Mouse (Mus musculus) erythroblast, embryonic 14.5 days (primary cell): ENCODE measurements around the gene Gjc3. TPM values are rescaled to one million over a fixed set of nuclear protein-coding genes. Genes with fewer than 3 reads are reported as not detected.

Experiments
- H3K27me3 ChIP-seq: 2 replicates; pipeline ENCODE4 v1.6.1; 2012; ENCODE audit warnings: inconsistent platforms; ENCODE audit not compliant: control insufficient read depth
- H3K36me3 ChIP-seq: 2 replicates; pipeline ENCODE4 v1.6.1; 2012; ENCODE audit warnings: mild to moderate bottlenecking, inconsistent platforms; ENCODE audit not compliant: control insufficient read depth
- H3K4me1 ChIP-seq: 2 replicates; pipeline ENCODE4 v1.6.1; 2012; ENCODE audit warnings: inconsistent platforms; ENCODE audit not compliant: control insufficient read depth
- H3K4me3 ChIP-seq: replicated peaks from 2 replicates; pipeline ENCODE3; 2012; ENCODE audit warnings: moderate library complexity, mild to moderate bottlenecking, inconsistent platforms
- H3K9me3 ChIP-seq: 2 replicates; pipeline ENCODE4 v1.6.1; 2012; ENCODE audit warnings: low read length, inconsistent platforms, mixed read lengths; ENCODE audit not compliant: control insufficient read depth
- GATA1 ChIP-seq: IDR thresholded peaks from 2 replicates; pipeline ENCODE4 v1.6.1; 2012; ENCODE audit warnings: low read length, inconsistent platforms, mixed read lengths
- TAL1 ChIP-seq: IDR thresholded peaks from 3 replicates; pipeline ENCODE4 v1.6.1; 2012; ENCODE audit warnings: low read length, inconsistent platforms, mixed read lengths
- polyA plus RNA-seq: library from polyadenylated mRNA; stranded (reverse); fragments of >175 nt; gene quantifications from 2 replicates; pipeline ENCODE4 v1.2.3, GENCODE M21; 2012

Gjc3 gene
- polyA plus RNA-seq, 1 experiment = not detected

DNA sequence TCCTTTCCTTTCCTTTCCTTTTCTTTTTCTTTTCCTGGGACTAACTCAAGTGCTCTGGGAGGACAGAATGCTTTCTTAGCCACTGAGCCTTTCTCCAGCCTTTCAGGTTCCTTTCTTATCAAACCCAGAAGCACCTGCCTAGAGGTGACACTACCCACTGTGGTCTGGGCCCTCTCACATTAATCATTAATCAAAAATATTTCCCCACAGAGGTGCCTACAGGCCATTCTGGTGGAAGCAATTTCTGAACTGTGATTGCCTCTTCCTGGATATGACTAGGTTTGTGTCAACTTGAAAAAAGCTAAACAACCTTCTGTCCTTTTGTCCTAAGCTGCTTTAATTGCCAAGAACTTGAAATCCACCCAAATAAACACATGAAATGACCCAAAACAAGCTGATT is 40.7 kb downstream of the Gjc3 start:
- H3K36me3 ChIP-seq = no peaks in the 10 kb centered on the region
- H3K4me3 ChIP-seq = no peak overlapping the region
- no peaks in the 10 kb centered on the region for H3K4me1 ChIP-seq
- no peaks in the 10 kb centered on the region for H3K9me3 ChIP-seq
- H3K27me3 ChIP-seq = no peaks in the 10 kb centered on the region
- TF ChIP-seq TAL1 (no peak), GATA1 (no peak)

GRCm38 (mm10) chr5:137921532-137921931 is 41.4 kb downstream of the Gjc3 start, which contains the start of gene Cyp3a13:
Gene Cyp3a13, minus strand, starts transcription at chr5:137921619.
- H3K4me3 ChIP-seq = no peak within 1 kb of the TSS
- H3K27me3 ChIP-seq = no peaks in the 10 kb centered on the region
- no peaks in the 10 kb centered on the region for H3K4me1 ChIP-seq
- no peaks in the 10 kb centered on the region for H3K36me3 ChIP-seq
- TF ChIP-seq GATA1 (no peak), TAL1 (no peak)
- no peaks in the 10 kb centered on the region for H3K9me3 ChIP-seq

DNA sequence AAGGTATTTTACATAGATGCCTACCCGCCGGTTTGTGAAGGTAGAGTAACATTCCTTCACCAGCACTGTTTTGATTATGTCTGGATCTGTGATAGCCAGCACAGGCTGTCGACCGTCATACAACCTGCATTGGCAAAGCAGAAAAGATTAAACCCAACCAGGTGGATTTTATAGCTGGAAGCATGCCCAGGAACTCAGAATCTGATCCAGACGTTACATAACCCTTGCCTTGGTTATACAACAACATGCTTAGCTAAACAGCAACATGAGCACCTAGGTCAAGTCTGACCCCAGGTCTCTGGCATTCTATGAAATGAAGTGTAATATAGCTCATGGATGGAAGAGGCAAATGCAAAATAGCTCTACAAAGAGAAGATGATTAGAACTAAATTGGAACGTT is 47.3 kb downstream of the Gjc3 start:
- Histone ChIP-seq H3K4me1 (no peaks in the 10 kb centered on the region), H3K4me3 (no peak overlapping the region), H3K27me3 (no peaks in the 10 kb centered on the region), H3K9me3 (no peaks in the 10 kb centered on the region), H3K36me3 (no peaks in the 10 kb centered on the region)
- no peak for TF ChIP-seq TAL1
- TF ChIP-seq GATA1 = no peak

DNA sequence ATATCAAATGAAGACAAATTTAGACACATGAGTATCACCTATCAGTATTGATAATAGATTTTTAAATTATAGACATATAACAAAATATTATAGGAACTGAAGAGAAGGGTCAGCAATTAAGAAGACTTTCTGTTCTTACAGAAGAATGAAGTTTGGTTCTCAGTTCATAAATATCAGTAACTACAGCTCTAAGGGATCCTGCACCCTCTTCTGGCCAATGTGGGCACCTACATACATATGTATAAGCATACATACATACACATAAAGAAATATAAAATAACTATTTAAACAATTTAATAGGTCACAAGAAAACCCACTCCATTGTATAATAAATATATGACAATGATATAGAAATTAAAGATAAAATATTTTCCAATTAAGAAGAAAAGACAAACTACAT is 48.4 kb downstream of the Gjc3 start:
- H3K27me3 ChIP-seq = no peaks in the 10 kb centered on the region
- no peak for TF ChIP-seq GATA1
- no peak for TF ChIP-seq TAL1
- H3K9me3 ChIP-seq = no peaks in the 10 kb centered on the region
- H3K4me3 ChIP-seq = no peak overlapping the region
- H3K4me1 ChIP-seq = no peaks in the 10 kb centered on the region
- H3K36me3 ChIP-seq = no peaks in the 10 kb centered on the region

GRCm38 (mm10) chr5:137909564-137910262 is 53.2 kb downstream of the Gjc3 start:
- H3K27me3 ChIP-seq = no peaks in the 10 kb centered on the region
- H3K9me3 ChIP-seq = no peaks in the 10 kb centered on the region
- no peak overlapping the region for H3K4me3 ChIP-seq
- no peaks in the 10 kb centered on the region for H3K4me1 ChIP-seq
- TF ChIP-seq GATA1 (no peak), TAL1 (no peak)
- H3K36me3 ChIP-seq = no peaks in the 10 kb centered on the region

Other genes starting within 250 kb of the Gjc3 start
- gene Nyap1, start 221.5 kb downstream of the Gjc3 start, polyA plus RNA-seq = 0.97 and 1.2 TPM in 2 replicates
- 53.9 and 58.8 TPM in 2 replicates for gene Tsc22d4, start 217.4 kb downstream of the Gjc3 start, polyA plus RNA-seq
- gene Ppp1r35, start 184.2 kb downstream of the Gjc3 start, polyA plus RNA-seq = 16.1 TPM in 2 replicates
- 17.1 and 18.2 TPM in 2 replicates for gene Mepce, start 175.4 kb downstream of the Gjc3 start, polyA plus RNA-seq
- gene Zcwpw1, start 175.3 kb downstream of the Gjc3 start, polyA plus RNA-seq = 0.04 and 0.05 TPM in 2 replicates
- gene Pilra, start 126.8 kb downstream of the Gjc3 start, polyA plus RNA-seq = 0.03 TPM in 1 of 2 replicates, not detected in the other
- gene Pilrb1, start 105.0 kb downstream of the Gjc3 start, polyA plus RNA-seq = 0.05 TPM in 1 of 2 replicates, not detected in the other
- not detected in 2 replicates for gene Pilrb2, start 91.3 kb downstream of the Gjc3 start, polyA plus RNA-seq
- gene Cyp3a13, start 41.5 kb downstream of the Gjc3 start, polyA plus RNA-seq = not detected in 2 replicates
- gene Azgp1, start 18.4 kb upstream of the Gjc3 start, polyA plus RNA-seq = not detected in 2 replicates
- gene Smok3a, start 58.2 kb upstream of the Gjc3 start, polyA plus RNA-seq = 0.02 TPM in 1 of 2 replicates, not detected in the other
- not detected in 2 replicates for gene Smok3b, start 58.3 kb upstream of the Gjc3 start, polyA plus RNA-seq
- not detected in 2 replicates for gene Smok3c, start 90.1 kb upstream of the Gjc3 start, polyA plus RNA-seq
- gene Zkscan1, start 122.0 kb upstream of the Gjc3 start, polyA plus RNA-seq = 0.01 and 0.02 TPM in 2 replicates
- gene Zscan21, start 153.8 kb upstream of the Gjc3 start, polyA plus RNA-seq = 0.10 and 0.11 TPM in 2 replicates
- 0.01 and 0.04 TPM in 2 replicates for gene Zfp113, start 192.6 kb upstream of the Gjc3 start, polyA plus RNA-seq
- gene Cops6, start 198.0 kb upstream of the Gjc3 start, polyA plus RNA-seq = 8.2 and 11.5 TPM in 2 replicates
- gene Ap4m1, start 208.9 kb upstream of the Gjc3 start, polyA plus RNA-seq = 1.1 and 1.7 TPM in 2 replicates
- 7.1 and 11.5 TPM in 2 replicates for gene Mcm7, start 209.3 kb upstream of the Gjc3 start, polyA plus RNA-seq
- 2.8 and 3.9 TPM in 2 replicates for gene Taf6, start 224.4 kb upstream of the Gjc3 start, polyA plus RNA-seq
- gene Cnpy4, start 224.4 kb upstream of the Gjc3 start, polyA plus RNA-seq = 0.28 and 0.30 TPM in 2 replicates
- 0.12 and 0.31 TPM in 2 replicates for gene Mblac1, start 231.2 kb upstream of the Gjc3 start, polyA plus RNA-seq